Comparison of ENCODE assay signal across 12 mouse cellular contexts in genomic region chr7:51783923-51784686, GRCm38 (mm10).
DNase-seq lines count a peak whose midpoint lies in the region; ATAC-seq and TF ChIP-seq lines count a peak whose summit lies in the region.
"Had no signal": no experiment of that assay in that cellular context is flagged by ENCODE, and none has a peak within 500 bp of the region (broad histone marks: within the 10 kb centered on the region; RNA-seq: fewer than 3 reads in every experiment).

No protein-coding gene starts in this region.

- ATAC-seq in forebrain, postnatal 0 days = peak; percentile 81
- peak; percentile 63; the same call in 1 of the 2 replicates for ATAC-seq in midbrain, embryonic 14.5 days (ENCODE audit: low FRiP score, low TSS enrichment)

- 0 out of 2 replicates have a peak overlapping the region, but pooled peaks have one; percentile 10 for H3K27ac ChIP-seq in forebrain, postnatal 0 days (ENCODE audit: low read depth, low read length)
- H3K27ac ChIP-seq in midbrain, embryonic 14.5 days (replicated peaks; ENCODE audit: low read depth, low read length) = peak overlapping the region; percentile 60
- H3K27ac ChIP-seq in layer of hippocampus, adult 2 months = no peak overlapping the region
- H3K27ac ChIP-seq: heart, embryonic 10.5 days; intestine, embryonic 15.5 days; liver, embryonic 13.5 days had no signal

- H3K4me2 ChIP-seq in forebrain, postnatal 0 days (ENCODE audit: low read depth) = peak overlapping the region; percentile 1; the same call in 1 of the 2 replicates
- H3K4me2 ChIP-seq in midbrain, embryonic 14.5 days (ENCODE audit: low read length) = no peak overlapping the region
- H3K4me2 ChIP-seq: intestine, embryonic 15.5 days; liver, embryonic 13.5 days had no signal

- H3K9me3 ChIP-seq in forebrain, postnatal 0 days (ENCODE audit: low read length) = no peaks in the 10 kb centered on the region
- no peaks in the 10 kb centered on the region for H3K9me3 ChIP-seq in midbrain, embryonic 14.5 days (ENCODE audit: control insufficient read depth, low read length)
- H3K9me3 ChIP-seq: heart, embryonic 10.5 days; intestine, embryonic 15.5 days had no signal

- no peaks in the 10 kb centered on the region for H3K36me3 ChIP-seq in forebrain, postnatal 0 days (ENCODE audit: insufficient read depth)
- no peaks in the 10 kb centered on the region for H3K36me3 ChIP-seq in midbrain, embryonic 14.5 days (ENCODE audit: control insufficient read depth, insufficient read depth, low read length)
- H3K36me3 ChIP-seq: heart, embryonic 10.5 days; intestine, embryonic 15.5 days; liver, embryonic 13.5 days had no signal

- peak; percentile 96 for DNase-seq in brain, embryonic 14.5 days (ENCODE audit: low read depth)
- peak; percentile 48 to 64 for DNase-seq in cerebellum, postnatal 25 days
- peak; percentile 58 for DNase-seq in forebrain, postnatal 0 days
- peak; percentile 47 for DNase-seq in midbrain, embryonic 14.5 days
- no peak for DNase-seq in spleen, postnatal 14 days (ENCODE audit: low spot score in 2 of 2)
- no peak for DNase-seq in layer of hippocampus, adult 11-12 months (ENCODE audit: low spot score)
- no peak for DNase-seq in layer of hippocampus, adult 2 months (ENCODE audit: low spot score in 2 of 2)
- no peak for DNase-seq in layer of hippocampus, adult 18-20 months (ENCODE audit: low spot score in 2 of 2)
- DNase-seq: liver, embryonic 13.5 days; right cerebral cortex, adult 18-20 months had no signal

- H3K9ac ChIP-seq in forebrain, postnatal 0 days = no peak overlapping the region
- H3K9ac ChIP-seq in midbrain, embryonic 14.5 days (replicated peaks; ENCODE audit: low read length) = no peak overlapping the region
- H3K9ac ChIP-seq: intestine, embryonic 15.5 days; liver, embryonic 13.5 days had no signal

- TF ChIP-seq POLR2A in brain, embryonic 14.5 days (IDR thresholded peaks at IDR 0.05; ENCODE audit: borderline replicate concordance, extremely low read depth, insufficient read depth, insufficient read length, poor library complexity, severe bottlenecking) = no peak

- no peaks in the 10 kb centered on the region for H3K27me3 ChIP-seq in forebrain, postnatal 0 days (ENCODE audit: insufficient read depth, low read length)
- H3K27me3 ChIP-seq in midbrain, embryonic 14.5 days (ENCODE audit: control insufficient read depth, insufficient read depth, low read length) = no peaks in the 10 kb centered on the region
- H3K27me3 ChIP-seq: intestine, embryonic 15.5 days; liver, embryonic 13.5 days had no signal

- TF ChIP-seq CTCF in brain, embryonic 14.5 days (IDR thresholded peaks at IDR 0.05; ENCODE audit: borderline replicate concordance, extremely low read depth, insufficient read depth, insufficient read length) = no peak
- TF ChIP-seq CTCF in forebrain, postnatal 0 days (IDR thresholded peaks at IDR 0.05; ENCODE audit: low read depth) = no peak
- TF ChIP-seq CTCF in layer of hippocampus, adult 2 months (conservative IDR thresholded peaks at IDR 0.05) = no peak

- no peak overlapping the region for H3K4me3 ChIP-seq in forebrain, postnatal 0 days (ENCODE audit: low read depth, low read length)
- H3K4me3 ChIP-seq in midbrain, embryonic 14.5 days (replicated peaks; ENCODE audit: low read depth, low read length) = no peak overlapping the region
- no peak overlapping the region for H3K4me3 ChIP-seq in layer of hippocampus, adult 2 months
- H3K4me3 ChIP-seq: heart, embryonic 10.5 days; intestine, embryonic 15.5 days; liver, embryonic 13.5 days had no signal

- 10% methylated on average over 14 of the region's 14 CpGs for WGBS in forebrain, postnatal 0 days
- 54% methylated on average over 14 of the region's 14 CpGs for WGBS in midbrain, embryonic 14.5 days

- peaks cover 6% of the 10 kb centered on the region; the same call in 1 of the 2 replicates for H3K4me1 ChIP-seq in forebrain, postnatal 0 days (ENCODE audit: insufficient read depth)
- peaks cover 7% of the 10 kb centered on the region for H3K4me1 ChIP-seq in midbrain, embryonic 14.5 days (ENCODE audit: control insufficient read depth, insufficient read depth, low read length)
- H3K4me1 ChIP-seq: heart, embryonic 10.5 days; intestine, embryonic 15.5 days; liver, embryonic 13.5 days had no signal

Comparison
In these comparisons a context has a peak if more than half of its experiments do, and no peak if none do; other contexts are left out.
1. DNase-seq: peak in brain, embryonic 14.5 days (single experiment), cerebellum, postnatal 25 days (2 of 2), forebrain, postnatal 0 days (single experiment) and midbrain, embryonic 14.5 days (single experiment); none in spleen, postnatal 14 days (0 of 2), layer of hippocampus, adult 11-12 months (single experiment), layer of hippocampus, adult 2 months (0 of 2) and layer of hippocampus, adult 18-20 months (0 of 2).